Comparison of ENCODE assay signal across 8 mouse cellular contexts in genomic region chr5:67048003-67048402, GRCm38 (mm10). TPM values are rescaled to one million over a fixed set of nuclear protein-coding genes. Genes with fewer than 3 reads are reported as not detected.
DNase-seq lines count a peak whose midpoint lies in the region; ATAC-seq and TF ChIP-seq lines count a peak whose summit lies in the region.

No protein-coding gene starts in this region.

- intact Hi-C loops in heart, postnatal 10 days (cut with DNase I) = loop anchor here (5.0 kb wide), 1 partner anchor 184 kb away; no protein-coding TSS in a partner anchor

- H3K36me3 ChIP-seq in CH12.LX (replicated peaks in 1 of 2; ENCODE audit: control insufficient read depth in 1 of 2, insufficient read depth in 1 of 2, low read length in 1 of 2) = no peaks in the 10 kb centered on the region
- H3K36me3 ChIP-seq in forebrain, embryonic 11.5 days (ENCODE audit: control insufficient read depth, insufficient read depth, low read length) = no peaks in the 10 kb centered on the region
- 0 out of 2 replicates have a peak, but pooled peaks cover 2% of the 10 kb centered on the region for H3K36me3 ChIP-seq in midbrain, embryonic 15.5 days (replicated peaks)

- H3K4me1 ChIP-seq in CH12.LX (ENCODE audit: control insufficient read depth in 1 of 2, insufficient read depth in 2 of 2) = peaks cover 3 to 13% of the 10 kb centered on the region in 2 experiments; a peak in 2 of 4 replicates
- no peaks in the 10 kb centered on the region for H3K4me1 ChIP-seq in forebrain, embryonic 11.5 days (replicated peaks; ENCODE audit: control insufficient read depth, insufficient read depth, low read length)
- no peaks in the 10 kb centered on the region for H3K4me1 ChIP-seq in midbrain, embryonic 15.5 days

- H3K9me3 ChIP-seq in CH12.LX (replicated peaks; ENCODE audit: low read length) = no peaks in the 10 kb centered on the region
- no peaks in the 10 kb centered on the region for H3K9me3 ChIP-seq in forebrain, embryonic 11.5 days (ENCODE audit: control insufficient read depth, low read length)
- H3K9me3 ChIP-seq in midbrain, embryonic 15.5 days = no peaks in the 10 kb centered on the region

- no peaks in the 10 kb centered on the region for H3K27me3 ChIP-seq in CH12.LX (replicated peaks)
- H3K27me3 ChIP-seq in forebrain, embryonic 11.5 days (ENCODE audit: control insufficient read depth, insufficient read depth, low read length) = no peaks in the 10 kb centered on the region
- no peaks in the 10 kb centered on the region for H3K27me3 ChIP-seq in midbrain, embryonic 15.5 days (replicated peaks)

- H3K79me2 ChIP-seq in CH12.LX (replicated peaks; ENCODE audit: control insufficient read depth, extremely low read depth, insufficient read depth, poor library complexity, severe bottlenecking) = no peaks in the 10 kb centered on the region

- H3K9ac ChIP-seq in CH12.LX (ENCODE audit: insufficient read depth, low read depth) = no peak overlapping the region
- no peak overlapping the region for H3K9ac ChIP-seq in forebrain, embryonic 11.5 days (ENCODE audit: low read length)
- no peak overlapping the region for H3K9ac ChIP-seq in midbrain, embryonic 15.5 days

- H3K4me2 ChIP-seq in CH12.LX (ENCODE audit: insufficient read depth, low read depth, poor library complexity, severe bottlenecking) = no peak overlapping the region
- H3K4me2 ChIP-seq in forebrain, embryonic 11.5 days (ENCODE audit: low read depth, low read length, severe bottlenecking) = no peak overlapping the region
- H3K4me2 ChIP-seq in midbrain, embryonic 15.5 days = no peak overlapping the region

- no peak for TF ChIP-seq EP300 in CH12.LX (IDR thresholded peaks at IDR 0.05; ENCODE audit: low read length)

- peak; percentile 51; the same call in 1 of the 2 replicates for ATAC-seq in forebrain, embryonic 11.5 days (replicated peaks; ENCODE audit: low FRiP score)
- peak; percentile 60; the same call in 1 of the 2 replicates for ATAC-seq in midbrain, embryonic 15.5 days (replicated peaks)

- peak; percentile 63 to 87 for TF ChIP-seq CTCF in CH12.LX (conservative IDR thresholded peaks at IDR 0.05 in 1 of 2, IDR thresholded peaks at IDR 0.05 in 1 of 2; ENCODE audit: low read depth in 2 of 2, low read length in 2 of 2)

- TF ChIP-seq POLR2A in CH12.LX (IDR thresholded peaks at IDR 0.05; ENCODE audit: low read depth, low read length) = no peak

- dilution Hi-C loops in CH12.LX (cut with MboI; ENCODE audit: extremely low pct_ligation_motif_present, extremely low pct_unique_long_range_greater_than_20kb, low sequenced_read_pairs) = no loop called here

- no peak overlapping the region for H3K4me3 ChIP-seq in CH12.LX (replicated peaks in 1 of 3; ENCODE audit: low read depth in 2 of 3, low read length in 2 of 3, poor library complexity in 1 of 3)
- no peak overlapping the region for H3K4me3 ChIP-seq in forebrain, embryonic 11.5 days (ENCODE audit: low read depth, low read length)
- H3K4me3 ChIP-seq in midbrain, embryonic 15.5 days = no peak overlapping the region

- peak; percentile 87 for TF ChIP-seq RAD21 in CH12.LX (IDR thresholded peaks at IDR 0.05; ENCODE audit: low read depth, low read length)

- in situ Hi-C loops in CH12.LX (cut with MboI; ENCODE audit: low pct_ligation_motif_present, low pct_unique_long_range_greater_than_20kb, low sequenced_read_pairs) = no loop called here

- WGBS in forebrain, embryonic 11.5 days = 19% methylated on average over 4 of the region's 4 CpGs
- WGBS in midbrain, embryonic 15.5 days = 18% methylated on average over 4 of the region's 4 CpGs

- peak; percentile 25 to 48 for DNase-seq in heart, postnatal 10 days
- DNase-seq in heart, adult 9 months (ENCODE audit: low spot score in 2 of 2) = no peak
- peak; percentile 72 for DNase-seq in CH12.LX (ENCODE audit: extremely low read depth)
- DNase-seq in brain, adult 2 months (ENCODE audit: low read depth, low spot score) = peak; percentile 88
- DNase-seq in forebrain, embryonic 11.5 days (ENCODE audit: low spot score) = peak; percentile 80
- peak; percentile 28 to 69 for DNase-seq in kidney, postnatal 36 days
- no peak for DNase-seq in spleen, postnatal 4 days (ENCODE audit: low spot score in 2 of 2)

- no peak overlapping the region for H3K27ac ChIP-seq in CH12.LX (ENCODE audit: insufficient read depth, low read depth)
- no peak overlapping the region for H3K27ac ChIP-seq in forebrain, embryonic 11.5 days (ENCODE audit: low read depth, low read length)
- H3K27ac ChIP-seq in midbrain, embryonic 15.5 days = no peak overlapping the region

TF ChIP-seq in CH12.LX, 34 proteins besides CTCF, POLR2A, EP300 and RAD21:
- peak; percentile 51 for TF ChIP-seq ZC3H11A (IDR thresholded peaks at IDR 0.05; ENCODE audit: low read depth, low read length)
- no peak for TF ChIP-seq USF1 (IDR thresholded peaks at IDR 0.05; ENCODE audit: low read depth, low read length)
- TF ChIP-seq CHD1 (IDR thresholded peaks at IDR 0.05; ENCODE audit: low read depth, low read length) = no peak
- no peak for TF ChIP-seq UBTF (IDR thresholded peaks at IDR 0.05; ENCODE audit: low read depth, low read length)
- TF ChIP-seq MAZ (IDR thresholded peaks at IDR 0.05; ENCODE audit: low read depth, low read length) = peak; percentile 67
- no peak for TF ChIP-seq MAX (IDR thresholded peaks at IDR 0.05; ENCODE audit: low read length)
- TF ChIP-seq PAX5 (IDR thresholded peaks at IDR 0.05; ENCODE audit: low read length) = no peak
- TF ChIP-seq NELFE (IDR thresholded peaks at IDR 0.05; ENCODE audit: low read depth, low read length) = no peak
- no peak for TF ChIP-seq IRF4 (IDR thresholded peaks at IDR 0.05; ENCODE audit: low read depth, low read length)
- TF ChIP-seq SMC3 (IDR thresholded peaks at IDR 0.05; ENCODE audit: low read depth, low read length) = peak; percentile 80
- TF ChIP-seq E2F4 (IDR thresholded peaks at IDR 0.05; ENCODE audit: insufficient replicate concordance, low read depth, low read length) = no peak
- no peak for TF ChIP-seq TBP (conservative IDR thresholded peaks at IDR 0.05; ENCODE audit: low read depth, low read length)
- TF ChIP-seq RCOR1 (conservative IDR thresholded peaks at IDR 0.05; ENCODE audit: low read depth, low read length) = no peak
- no peak for TF ChIP-seq CHD2 (IDR thresholded peaks at IDR 0.05; ENCODE audit: low read length)
- no peak for TF ChIP-seq MYC (IDR thresholded peaks at IDR 0.05; ENCODE audit: low read depth, low read length)
- TF ChIP-seq MAFK (IDR thresholded peaks at IDR 0.05; ENCODE audit: insufficient replicate concordance, low read length) = no peak
- TF ChIP-seq KAT2A (IDR thresholded peaks at IDR 0.05; ENCODE audit: insufficient replicate concordance, low read length) = no peak
- no peak for TF ChIP-seq GABPA (IDR thresholded peaks at IDR 0.05; ENCODE audit: insufficient replicate concordance, low read depth, low read length)
- TF ChIP-seq USF2 (conservative IDR thresholded peaks at IDR 0.05; ENCODE audit: low read depth, low read length) = no peak

RNA-seq across cellular contexts. Expression of gene Phox2b, which starts 51.1 kb away (rescaled TPM):
- under 1 TPM in 1 of 2 experiments, not detected in 1; 0.14 TPM for total RNA-seq in heart, postnatal 10 days (2021)
- total RNA-seq in CH12.LX (2012; rRNA removed) = not detected in 2 replicates
- total RNA-seq in CH12.LX (2014; rRNA removed) = not detected in 2 replicates
- not detected in 2 replicates for polyA plus RNA-seq in CH12.LX (2012; ENCODE audit: insufficient read length, low read depth)
- polyA plus RNA-seq in forebrain, embryonic 11.5 days (2014; fragmentation: Nextera tagmentation; extraction: Ambion mirVana) = 0.08 TPM in 1 of 2 replicates, not detected in the other
- 0.80 and 1.5 TPM in 2 replicates for polyA plus RNA-seq in midbrain, embryonic 15.5 days (2015; fragmentation: Nextera tagmentation; extraction: Ambion mirVana)

Comparison
In these comparisons a context has a peak if more than half of its experiments do, and no peak if none do; other contexts are left out.
1. DNase-seq: peak in heart, postnatal 10 days (2 of 2), CH12.LX (single experiment), brain, adult 2 months (single experiment), forebrain, embryonic 11.5 days (single experiment) and kidney, postnatal 36 days (2 of 2); none in heart, adult 9 months (0 of 2) and spleen, postnatal 4 days (0 of 2).